Mouse (Mus musculus) lung, adult 2 months (tissue): ENCODE data around the gene Hormad1.

Experiments
- CTCF ChIP-seq: fragments of 200-500 bp; IDR thresholded peaks from 2 replicates; pipeline ENCODE4 v1.5.1; 2011; ENCODE audit warnings: mild to moderate bottlenecking, low read length, control low read depth; ENCODE audit not compliant: insufficient read depth
- POLR2A ChIP-seq: fragments of 200-500 bp; IDR thresholded peaks from 2 replicates; pipeline ENCODE4 v1.6.1; 2011; ENCODE audit warnings: low read depth, mild to moderate bottlenecking, control low read depth, low read length, borderline replicate concordance; ENCODE audit errors: extremely low read depth

DNA sequence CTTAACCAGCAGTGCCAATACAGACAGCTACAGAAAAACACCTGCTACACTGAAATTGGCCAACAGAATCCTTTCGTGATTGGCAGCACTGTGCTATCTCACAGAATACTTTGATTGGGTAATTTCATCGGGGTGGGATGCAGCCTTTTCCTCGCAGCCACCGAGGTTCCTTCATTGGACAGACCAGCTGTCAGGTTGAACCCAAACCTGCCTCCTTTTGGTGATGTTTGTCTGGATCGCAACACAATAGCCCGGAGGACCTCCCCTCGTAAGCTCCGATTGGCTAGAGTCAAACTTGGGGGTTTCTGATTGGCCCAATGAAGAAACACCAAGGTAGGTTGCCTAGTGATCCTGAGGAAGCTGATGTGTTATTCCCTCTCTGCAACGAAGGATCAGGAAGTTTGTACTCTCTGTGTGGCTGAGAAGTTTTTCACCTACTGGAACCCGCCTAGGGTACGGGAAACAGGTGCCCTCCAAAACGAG is 29.2 kb downstream of the Hormad1 start, which contains the start of gene Golph3l:
- TF ChIP-seq CTCF (no peak), POLR2A (peak; percentile 49; the same call in 1 of the 2 replicates)
